Mouse (Mus musculus) C2C12 (cell line): ENCODE data around the gene Defb36.

Experiments
- CEBPB ChIP-seq: IDR thresholded peaks from one replicate; pipeline ENCODE4 v1.6.1; 2011; ENCODE audit warnings: low read depth, mild to moderate bottlenecking, control low read depth, moderate library complexity
- CTCF ChIP-seq: IDR thresholded peaks from one replicate; pipeline ENCODE4 v1.5.1; 2011; ENCODE audit not compliant: control insufficient read depth, insufficient read depth, insufficient read length
- FOSL1 ChIP-seq: IDR thresholded peaks from one replicate; pipeline ENCODE4 v1.8.0; 2011; ENCODE audit warnings: mild to moderate bottlenecking, low read length; ENCODE audit not compliant: poor library complexity, insufficient read depth, severe bottlenecking
- MAX ChIP-seq: IDR thresholded peaks from one replicate; pipeline ENCODE4 v1.6.1; 2011; ENCODE audit warnings: mild to moderate bottlenecking, control low read depth
- MYOD1 ChIP-seq: IDR thresholded peaks from one replicate; pipeline ENCODE4 v1.6.1; 2011; ENCODE audit warnings: low read depth; ENCODE audit not compliant: control insufficient read depth, insufficient read length
- MYOG ChIP-seq: IDR thresholded peaks from one replicate; pipeline ENCODE4 v1.6.1; 2011; ENCODE audit not compliant: control insufficient read depth, insufficient read length; ENCODE audit errors: extremely low read depth
- USF1 ChIP-seq: IDR thresholded peaks from one replicate; pipeline ENCODE4 v1.6.1; 2011; ENCODE audit warnings: low read depth, mild to moderate bottlenecking, control low read depth, moderate library complexity

GRCm38 (mm10) chr2:152624566-152624965, 20.4 kb downstream of the Defb36 start:
- no peak for TF ChIP-seq CTCF
- TF ChIP-seq MAX = no peak
- TF ChIP-seq MYOD1 = no peak
- no peak for TF ChIP-seq CEBPB
- no peak for TF ChIP-seq USF1
- TF ChIP-seq MYOG = no peak
- no peak for TF ChIP-seq FOSL1
